Mouse (Mus musculus) testis, adult 2 months (tissue): Measurements from ENCODE around the gene Max. TPM values are rescaled to one million over a fixed set of nuclear protein-coding genes. Genes with fewer than 3 reads are reported as not detected.

Experiments used
- H3K27ac ChIP-seq: fragments of 200-500 bp; 2 replicates; pipeline ENCODE4 v1.5.1; 2012; ENCODE audit warnings: low read depth, low read length; ENCODE audit not compliant: control insufficient read depth, insufficient read depth
- H3K27me3 ChIP-seq: fragments of 200-500 bp; 2 replicates; pipeline ENCODE4 v1.6.1; 2012; ENCODE audit warnings: mild to moderate bottlenecking, low read length, moderate library complexity; ENCODE audit not compliant: control insufficient read depth, insufficient read depth
- H3K36me3 ChIP-seq: fragments of 200-500 bp; 2 replicates; pipeline ENCODE4 v1.6.1; 2012; ENCODE audit warnings: mild to moderate bottlenecking, low read length; ENCODE audit not compliant: control insufficient read depth, insufficient read depth
- H3K4me1 ChIP-seq: fragments of 200-500 bp; 2 replicates; pipeline ENCODE4 v1.6.1; 2012; ENCODE audit warnings: low read length; ENCODE audit not compliant: control insufficient read depth, insufficient read depth
- H3K4me3 ChIP-seq: fragments of 200-500 bp; 2 replicates; pipeline ENCODE4 v1.5.1; 2012; ENCODE audit warnings: low read depth, mild to moderate bottlenecking, low read length, moderate library complexity, mixed read lengths; ENCODE audit not compliant: control insufficient read depth
- CTCF ChIP-seq: fragments of 200-500 bp; IDR thresholded peaks from 2 replicates; pipeline ENCODE4 v1.5.1; 2012; ENCODE audit warnings: low read depth, mild to moderate bottlenecking, inconsistent platforms, low read length, moderate library complexity; ENCODE audit not compliant: control insufficient read depth, insufficient read depth, insufficient replicate concordance
- POLR2A ChIP-seq: fragments of 200-500 bp; IDR thresholded peaks from 2 replicates; pipeline ENCODE4 v1.6.1; 2012; ENCODE audit warnings: low read depth, mild to moderate bottlenecking, inconsistent platforms, low read length, moderate library complexity; ENCODE audit not compliant: control insufficient read depth
- polyA plus RNA-seq: library from polyadenylated mRNA; depleted of rRNA; stranded (reverse); fragments of >200 nt; gene quantifications from 2 replicates; pipeline ENCODE4 v1.2.3, GENCODE M21; 2012

Gene Max
- polyA plus RNA-seq, 1 experiment, result 9.8 TPM

DNA sequence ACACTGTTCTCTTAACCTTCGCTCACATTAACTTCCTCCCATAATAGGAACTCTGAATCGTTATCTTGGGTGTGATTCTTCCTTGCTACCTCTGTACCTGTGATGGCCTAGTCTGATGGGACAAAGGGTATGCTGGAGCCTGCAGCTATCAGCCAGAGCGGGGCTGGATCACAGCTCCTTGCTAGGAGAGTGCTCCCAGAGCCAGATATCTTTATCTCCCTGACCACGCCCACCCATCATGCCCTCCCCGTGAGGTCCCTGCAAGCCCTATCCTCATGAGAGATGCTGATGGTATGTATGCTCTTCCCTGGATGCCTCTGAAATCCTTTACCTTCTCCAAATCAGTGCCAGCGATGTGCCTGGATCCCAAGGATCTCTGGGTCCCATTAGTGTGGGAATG lies 31.8 kb downstream of the Max start:
- Histone ChIP-seq H3K27ac (no peak overlapping the region), H3K4me3 (no peak overlapping the region), H3K36me3 (no peaks in the 10 kb centered on the region; the same call in 1 of the 2 replicates), H3K27me3 (no peaks in the 10 kb centered on the region), H3K4me1 (peaks cover 8% of the 10 kb centered on the region)
- TF ChIP-seq CTCF (no peak), POLR2A (no peak)

DNA sequence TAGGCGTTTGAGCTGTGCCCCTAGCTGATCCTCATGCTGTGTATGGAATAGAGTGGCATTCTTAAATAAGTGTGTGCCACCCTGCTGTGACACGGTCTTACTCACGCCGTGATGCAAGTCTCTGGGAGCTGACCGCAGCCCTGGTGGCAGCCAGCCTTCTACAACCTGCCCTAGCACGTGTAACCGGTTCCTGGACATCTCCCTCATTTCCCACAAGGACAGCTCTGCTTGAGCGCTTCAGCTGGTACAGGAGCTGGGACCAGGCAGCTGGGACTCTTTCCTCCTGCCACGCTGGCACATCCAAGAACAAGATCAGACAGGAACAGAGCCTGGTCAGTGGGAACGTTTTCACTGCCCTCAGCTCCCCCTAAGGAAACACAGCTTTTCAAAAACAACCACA lies 34.5 kb downstream of the Max start:
- peaks cover 8% of the 10 kb centered on the region for H3K4me1 ChIP-seq
- no peak overlapping the region for H3K27ac ChIP-seq
- TF ChIP-seq POLR2A (no peak), CTCF (no peak)
- H3K27me3 ChIP-seq, result no peaks in the 10 kb centered on the region
- no peaks in the 10 kb centered on the region for H3K36me3 ChIP-seq
- H3K4me3 ChIP-seq, result peak overlapping the region; percentile 83

DNA sequence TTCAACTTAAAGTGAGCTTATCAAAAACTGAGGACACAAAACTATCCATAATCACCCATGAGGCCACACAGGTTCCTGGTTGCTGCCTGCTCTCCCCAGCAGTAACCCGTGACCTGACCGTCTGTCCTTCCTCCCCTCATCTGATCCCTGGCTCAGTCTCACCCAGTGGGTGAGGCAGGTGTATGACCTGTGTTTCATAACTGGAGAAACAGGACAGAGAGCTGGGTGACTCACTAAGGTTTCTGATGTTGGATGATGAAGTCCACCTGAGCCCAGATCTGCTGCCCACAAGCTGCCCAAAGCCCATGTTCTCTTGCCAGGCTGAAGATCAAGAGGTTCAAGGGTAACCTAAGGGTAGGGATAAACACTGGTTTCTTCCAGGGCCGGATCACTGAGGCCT lies 35.0 kb downstream of the Max start:
- Histone ChIP-seq H3K27me3 (no peaks in the 10 kb centered on the region), H3K4me3 (peak overlapping the region; percentile 83), H3K4me1 (peaks cover 8% of the 10 kb centered on the region), H3K27ac (no peak overlapping the region), H3K36me3 (no peaks in the 10 kb centered on the region)
- TF ChIP-seq CTCF, result no peak
- TF ChIP-seq POLR2A, result no peak

DNA sequence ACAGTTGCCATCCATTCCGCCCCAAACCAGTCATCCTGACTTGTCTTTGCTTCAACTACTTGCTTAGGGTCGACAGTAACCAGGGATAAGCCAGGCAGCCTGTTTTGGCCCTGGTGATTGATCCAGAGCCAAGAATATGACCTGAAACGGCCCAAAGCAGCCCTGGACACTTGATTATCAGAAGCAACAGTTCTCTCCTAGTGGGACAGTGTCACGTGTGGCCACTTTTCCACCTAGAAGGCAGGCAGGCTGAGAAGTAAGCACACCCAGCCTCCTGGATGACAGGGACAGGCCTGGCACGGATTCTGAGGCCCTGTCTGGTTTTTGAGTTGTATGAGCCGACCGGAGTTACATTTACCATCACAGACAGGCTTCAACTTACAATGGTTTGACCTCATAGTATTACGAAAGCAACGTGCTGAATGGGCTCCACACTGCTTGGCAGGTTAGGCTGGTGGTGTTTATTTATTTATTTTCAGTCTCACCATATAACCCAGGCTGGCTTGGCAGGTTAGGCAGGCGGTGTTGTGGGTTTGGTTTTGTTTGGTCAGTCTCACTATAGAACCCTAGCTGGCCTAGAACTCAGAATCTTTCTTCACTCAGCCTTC lies 35.6 kb downstream of the Max start:
- H3K4me3 ChIP-seq, result peak overlapping the region; percentile 83
- no peak for TF ChIP-seq CTCF
- no peak for TF ChIP-seq POLR2A
- peak overlapping the region; percentile 15; the same call in 1 of the 2 replicates for H3K27ac ChIP-seq
- peaks cover 8% of the 10 kb centered on the region for H3K4me1 ChIP-seq
- H3K36me3 ChIP-seq, result no peaks in the 10 kb centered on the region
- no peaks in the 10 kb centered on the region for H3K27me3 ChIP-seq

DNA sequence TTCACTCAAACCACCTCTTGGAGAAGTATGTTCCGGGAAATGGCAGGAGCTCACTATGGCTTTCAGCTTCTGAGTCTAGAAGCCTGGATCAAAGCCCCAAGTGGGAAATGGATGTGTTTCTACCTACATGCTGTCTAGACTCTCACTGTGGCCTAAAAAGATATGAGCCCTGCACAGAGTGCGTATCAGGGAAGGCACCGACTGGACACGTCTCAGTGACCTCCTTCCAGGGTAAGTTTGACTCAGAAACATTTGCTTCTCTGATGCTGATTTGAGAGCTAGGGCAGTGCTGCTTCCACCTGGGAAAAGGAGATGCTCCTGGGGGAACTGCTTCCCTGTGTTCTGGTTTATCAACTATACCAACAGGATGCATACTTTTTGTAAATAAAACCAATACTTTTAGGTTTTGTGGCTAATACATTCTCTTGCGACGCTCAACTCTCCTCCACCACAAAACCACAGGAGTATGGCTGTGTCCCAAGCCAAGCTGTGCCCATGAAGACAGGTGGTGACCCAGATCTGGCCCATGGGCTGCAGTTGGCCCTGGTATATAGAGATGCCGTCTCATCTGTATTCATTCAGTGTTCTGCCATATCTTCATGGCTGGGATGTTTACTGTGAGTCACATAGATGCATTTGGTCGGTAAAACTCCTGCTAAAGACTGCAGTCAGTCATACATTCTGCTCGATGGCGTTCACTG lies 36.9 kb downstream of the Max start:
- TF ChIP-seq CTCF (no peak), POLR2A (no peak)
- no peak overlapping the region for H3K27ac ChIP-seq
- H3K4me1 ChIP-seq, result peaks cover 8% of the 10 kb centered on the region
- H3K4me3 ChIP-seq, result peak overlapping the region; percentile 83
- H3K36me3 ChIP-seq, result no peaks in the 10 kb centered on the region
- H3K27me3 ChIP-seq, result no peaks in the 10 kb centered on the region

DNA sequence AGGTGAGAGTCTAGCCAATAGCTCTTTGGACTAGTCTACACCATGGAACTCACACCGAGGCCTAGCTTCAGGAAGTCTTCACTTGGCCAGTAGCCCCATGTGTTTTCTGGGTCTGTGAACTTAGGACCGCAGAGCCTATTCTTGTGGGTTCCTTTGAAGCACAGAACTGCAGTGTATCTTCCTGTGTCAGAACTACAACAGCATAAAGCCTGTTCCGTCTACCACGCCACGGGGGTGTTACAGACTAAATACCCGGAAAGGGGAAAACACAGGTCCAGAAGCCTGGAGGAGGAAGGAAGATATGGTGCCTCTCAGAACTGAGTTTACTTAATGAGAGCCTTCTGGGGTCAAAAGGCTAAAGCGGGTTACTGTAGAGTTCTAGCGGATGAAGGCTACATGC lies 38.9 kb downstream of the Max start:
- no peaks in the 10 kb centered on the region for H3K27me3 ChIP-seq
- TF ChIP-seq CTCF (no peak), POLR2A (no peak)

DNA sequence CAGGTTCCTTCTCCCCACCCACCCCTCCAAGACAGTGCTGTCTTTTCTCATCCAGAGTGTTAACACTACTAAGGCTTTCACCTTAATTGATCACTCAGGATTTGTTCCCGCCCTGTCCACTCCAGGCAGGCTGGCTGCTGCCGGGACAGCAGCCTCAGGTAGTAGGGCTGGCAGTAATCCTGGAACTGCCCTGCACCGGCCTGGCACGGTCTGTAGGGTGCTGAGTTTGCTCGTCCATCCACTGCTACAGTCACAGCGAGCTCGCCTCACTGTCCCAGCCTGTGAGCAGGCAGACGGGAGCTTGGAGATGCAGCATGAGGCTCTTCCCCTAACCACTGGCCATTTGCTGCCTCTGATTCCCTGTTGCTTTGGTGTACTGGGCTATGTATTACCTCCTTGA lies 41.0 kb downstream of the Max start:
- H3K4me1 ChIP-seq, result no peaks in the 10 kb centered on the region; the same call in 1 of the 2 replicates
- H3K27ac ChIP-seq, result no peak overlapping the region
- H3K4me3 ChIP-seq, result no peak overlapping the region
- TF ChIP-seq POLR2A (no peak), CTCF (no peak)
- no peaks in the 10 kb centered on the region for H3K36me3 ChIP-seq
- no peaks in the 10 kb centered on the region for H3K27me3 ChIP-seq

More for the DNA sequence above, 38.9 kb downstream of the Max start:
- Histone ChIP-seq H3K27ac (no peak overlapping the region), H3K4me3 (no peak overlapping the region), H3K4me1 (peaks cover 8% of the 10 kb centered on the region), H3K36me3 (no peaks in the 10 kb centered on the region)
